Mouse (Mus musculus) heart, postnatal 0 days (tissue): ENCODE measurements at regions not wholly inside any gene's neighbourhood (a gene's known extent, or its start where the extent isn't known, plus 50 kb on each side); places are given as distances from the start of the nearest gene placed in this dataset.

Source experiments
- ATAC-seq: fragments of 200-750 bp; cut with Nextera tagmentation; 2 replicates; pipeline ENCODE4 v1.8.0; 2017; ENCODE audit warnings: low read depth, moderate number of reproducible peaks, moderate library complexity; ENCODE audit not compliant: insufficient read depth
- DNase-seq: peaks from one replicate; pipeline ENCODE4 v3.0.0-alpha.2; 2016; ENCODE audit warnings: low spot score
- H3K27ac ChIP-seq: fragments of 300-500 bp; sonication (generic); 2 replicates; pipeline ENCODE4 v1.5.1; 2014; ENCODE audit warnings: low read depth, mild to moderate bottlenecking
- H3K27me3 ChIP-seq: fragments of 300-500 bp; sonication (generic); 2 replicates; pipeline ENCODE4 v1.6.1; 2014; ENCODE audit warnings: low read length, mixed read lengths; ENCODE audit not compliant: control insufficient read depth, insufficient read depth
- H3K36me3 ChIP-seq: fragments of 300-500 bp; sonication (generic); replicated peaks from 2 replicates; pipeline ENCODE4 v1.6.1; 2014; ENCODE audit warnings: low read length, mixed read lengths; ENCODE audit not compliant: control insufficient read depth, insufficient read depth
- H3K4me1 ChIP-seq: fragments of 300-500 bp; sonication (generic); 2 replicates; pipeline ENCODE4 v1.6.1; 2014; ENCODE audit warnings: antibody characterized with exemption; ENCODE audit not compliant: control insufficient read depth, insufficient read depth
- H3K4me2 ChIP-seq: fragments of 300-500 bp; sonication (generic); 2 replicates; pipeline ENCODE4 v1.6.1; 2014; ENCODE audit warnings: low read depth, mild to moderate bottlenecking, low read length, moderate library complexity
- H3K4me3 ChIP-seq: fragments of 300-500 bp; sonication (generic); 2 replicates; pipeline ENCODE4 v1.5.1; 2014; ENCODE audit warnings: low read depth, low read length
- H3K9ac ChIP-seq: fragments of 300-500 bp; sonication (generic); replicated peaks from 2 replicates; pipeline ENCODE4 v1.6.1; 2014; ENCODE audit warnings: low read depth, low read length, mixed read lengths
- H3K9me3 ChIP-seq: fragments of 300-500 bp; sonication (generic); replicated peaks from 2 replicates; pipeline ENCODE4 v1.6.1; 2016; ENCODE audit warnings: low read length; ENCODE audit not compliant: control insufficient read depth
- CTCF ChIP-seq: IDR thresholded peaks from 2 replicates; pipeline ENCODE4 v1.5.1; 2016; ENCODE audit warnings: antibody characterized with exemption, control low read depth, low read depth
- EP300 ChIP-seq: IDR thresholded peaks from 2 replicates; pipeline ENCODE4 v1.6.1; 2016; ENCODE audit warnings: antibody characterized with exemption, low read depth
- WGBS: fragments of 180-500 bp; shearing (Covaris S2); extraction: QIAGEN DNeasy Blood & Tissue Kit; methylation state at CpG from one replicate; pipeline ENCODE4 v1.1.7; 2014; 5-methylcytosine and 5-hydroxymethylcytosine counted together

GRCm38 (mm10) chr12:13011023-13011761, 69.5 kb upstream of the Mycn start:
- no peak overlapping the region for H3K4me3 ChIP-seq
- no peaks in the 10 kb centered on the region for H3K27me3 ChIP-seq
- no peaks in the 10 kb centered on the region for H3K36me3 ChIP-seq
- WGBS, result 76% methylated on average over 9 of the region's 9 CpGs
- H3K4me1 ChIP-seq, result no peaks in the 10 kb centered on the region
- ATAC-seq (no peak), DNase-seq (no peak)
- no peaks in the 10 kb centered on the region for H3K9me3 ChIP-seq
- TF ChIP-seq CTCF (no peak), EP300 (no peak)
- H3K9ac ChIP-seq, result no peak overlapping the region
- H3K4me2 ChIP-seq, result no peak overlapping the region
- H3K27ac ChIP-seq, result no peak overlapping the region

GRCm38 (mm10) chr12:13010405-13010804, 68.7 kb upstream of the Mycn start:
- no peak overlapping the region for H3K27ac ChIP-seq
- H3K9ac ChIP-seq, result no peak overlapping the region
- H3K27me3 ChIP-seq, result no peaks in the 10 kb centered on the region
- ATAC-seq (no peak), DNase-seq (no peak)
- no peak overlapping the region for H3K4me2 ChIP-seq
- no peak for TF ChIP-seq EP300
- WGBS, result 78% methylated on average over 3 of the region's 3 CpGs
- no peaks in the 10 kb centered on the region for H3K36me3 ChIP-seq
- H3K9me3 ChIP-seq, result no peaks in the 10 kb centered on the region
- H3K4me1 ChIP-seq, result no peaks in the 10 kb centered on the region
- H3K4me3 ChIP-seq, result no peak overlapping the region

- Histone ChIP-seq H3K27ac (no peak overlapping the region), H3K4me2 (no peak overlapping the region), H3K36me3 (no peaks in the 10 kb centered on the region), H3K9me3 (no peaks in the 10 kb centered on the region), H3K27me3 (no peaks in the 10 kb centered on the region), H3K4me3 (no peak overlapping the region), H3K4me1 (no peaks in the 10 kb centered on the region), H3K9ac (no peak overlapping the region)
- 43% methylated on average over 2 of the region's 2 CpGs for WGBS
- ATAC-seq (no peak), DNase-seq (no peak)
- TF ChIP-seq CTCF (peak; percentile 19), EP300 (no peak)
Observed at GRCm38 (mm10) chr12:13009470-13009869, 67.8 kb upstream of the Mycn start.

DNA sequence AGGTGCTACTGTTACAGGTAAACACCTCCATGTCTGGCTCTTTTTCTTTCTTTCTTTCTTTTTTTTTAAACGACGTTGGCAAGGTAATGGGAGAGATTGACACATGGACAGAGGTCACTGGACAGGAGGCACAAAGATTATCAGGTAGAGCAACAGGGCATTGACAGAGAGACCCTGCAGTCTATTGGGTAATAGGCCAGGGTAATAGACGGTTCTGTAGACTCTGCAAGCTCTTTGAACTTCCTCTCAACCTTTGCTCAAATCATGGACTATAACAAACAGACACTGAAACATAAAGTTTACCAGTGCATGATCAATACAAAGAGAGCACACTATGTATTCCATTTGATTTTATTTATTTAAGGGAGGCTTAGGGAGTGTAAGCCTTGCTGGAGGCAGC, 61.0 kb upstream of the Mycn start:
- Histone ChIP-seq H3K4me3 (no peak overlapping the region), H3K27me3 (no peaks in the 10 kb centered on the region), H3K4me1 (no peaks in the 10 kb centered on the region), H3K4me2 (no peak overlapping the region), H3K9ac (no peak overlapping the region), H3K9me3 (no peaks in the 10 kb centered on the region), H3K36me3 (no peaks in the 10 kb centered on the region), H3K27ac (no peak overlapping the region)
- no peak for DNase-seq
- no peak for ATAC-seq
- TF ChIP-seq CTCF (no peak), EP300 (no peak)
- 78% methylated on average over 3 of the region's 3 CpGs for WGBS

DNA sequence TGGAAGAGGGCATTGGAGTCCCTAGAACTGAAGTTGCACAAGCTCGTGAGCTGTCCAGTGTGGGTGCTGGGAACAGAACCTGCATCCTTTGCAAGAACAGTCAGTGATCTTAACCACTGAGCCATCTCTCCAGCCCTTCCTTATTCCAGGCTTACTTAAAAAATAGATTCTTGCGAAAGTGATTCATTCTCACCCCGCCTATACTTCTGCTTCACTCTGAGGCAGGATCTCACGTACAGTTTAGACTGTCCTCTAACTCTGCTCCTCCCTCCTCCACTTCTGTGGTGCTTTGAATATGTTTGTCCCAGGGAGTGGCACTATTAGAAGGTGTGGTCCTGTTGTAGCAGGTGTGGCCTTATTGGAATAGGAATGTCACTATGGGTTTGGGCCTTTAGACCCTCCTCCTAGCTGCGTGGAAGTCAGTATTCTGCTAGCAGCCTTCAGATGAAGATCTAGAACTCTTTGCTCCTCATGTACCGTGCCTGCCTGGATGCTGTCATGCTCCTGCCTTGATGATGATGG, 60.4 kb upstream of the Mycn start:
- Histone ChIP-seq H3K9ac (no peak overlapping the region), H3K9me3 (no peaks in the 10 kb centered on the region), H3K27ac (no peak overlapping the region), H3K36me3 (no peaks in the 10 kb centered on the region), H3K4me2 (no peak overlapping the region), H3K4me3 (no peak overlapping the region), H3K27me3 (no peaks in the 10 kb centered on the region), H3K4me1 (no peaks in the 10 kb centered on the region)
- no peak for ATAC-seq
- TF ChIP-seq EP300 (no peak), CTCF (no peak)
- no peak for DNase-seq
- WGBS, result 86% methylated on average over 6 of the region's 6 CpGs

DNA sequence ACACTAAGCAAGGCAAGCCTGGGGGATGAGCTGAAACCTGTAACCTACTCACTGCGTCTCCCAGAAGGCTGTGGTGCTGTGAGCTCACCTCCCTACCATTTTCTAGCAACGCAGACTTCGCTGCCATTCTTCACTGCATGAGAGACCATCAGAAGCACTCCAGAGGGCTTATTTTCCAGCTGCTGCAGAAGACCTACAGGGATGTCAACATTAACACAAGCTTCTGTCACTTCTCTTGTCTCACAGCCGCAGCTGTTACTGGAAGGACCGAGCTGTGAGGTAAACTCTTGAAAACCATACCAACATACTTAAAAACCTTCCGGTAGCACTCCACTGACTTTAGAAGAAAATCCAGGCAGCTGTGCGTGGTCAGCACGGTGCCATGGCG, 54.3 kb upstream of the Mycn start:
- H3K9me3 ChIP-seq, result no peaks in the 10 kb centered on the region
- no peak overlapping the region for H3K4me3 ChIP-seq
- H3K27ac ChIP-seq, result no peak overlapping the region
- no peak overlapping the region for H3K4me2 ChIP-seq
- H3K9ac ChIP-seq, result no peak overlapping the region
- ATAC-seq, result no peak
- no peak for TF ChIP-seq EP300
- no peak for TF ChIP-seq CTCF
- H3K36me3 ChIP-seq, result no peaks in the 10 kb centered on the region
- WGBS, result 79% methylated on average over 9 of the region's 9 CpGs
- no peaks in the 10 kb centered on the region for H3K27me3 ChIP-seq
- H3K4me1 ChIP-seq, result peaks cover 20% of the 10 kb centered on the region
- DNase-seq, result no peak
